Mouse (Mus musculus): ENCODE data around the gene Slc25a3.

DNA sequence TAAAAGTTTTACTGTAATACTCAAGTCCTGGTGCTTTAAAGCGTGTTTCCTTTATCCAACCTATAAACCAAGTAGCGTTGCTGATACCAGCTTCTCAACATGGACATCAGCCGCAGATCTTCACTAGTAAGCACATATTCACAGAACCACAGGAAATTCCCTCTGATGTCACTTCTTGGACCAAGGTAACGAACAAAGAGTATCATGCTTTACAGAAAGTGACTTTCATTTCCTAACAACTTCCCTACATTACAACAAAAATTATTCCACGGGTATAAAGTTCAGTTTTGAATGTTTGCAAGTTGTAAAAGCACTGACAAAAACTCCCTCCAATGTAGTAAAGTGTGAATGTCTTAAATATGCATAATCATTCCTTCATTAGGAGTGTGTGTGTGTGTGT is 43.3 kb downstream of the Slc25a3 start:
- no peak for TF ChIP-seq CTCF (IDR thresholded peaks at IDR 0.05; ENCODE audit: extremely low read depth, insufficient read length, insufficient replicate concordance, low read depth, low read length)
- TF ChIP-seq POLR2A (IDR thresholded peaks at IDR 0.05; ENCODE audit: low read depth, low read length) = no peak

All from small intestine, adult 2 months (tissue).